ENCODE assay signal across 10 mouse cellular contexts in genomic region chr16:18377203-18377602, GRCm38 (mm10). TPM values are rescaled to one million over a fixed set of nuclear protein-coding genes. Genes with fewer than 3 reads are reported as not detected.
A peak's percentile ranks its signal among the peaks of the same experiment; 100 is the strongest.
DNase-seq lines count a peak whose midpoint lies in the region; ATAC-seq and TF ChIP-seq lines count a peak whose summit lies in the region.
"Had no signal": no experiment of that assay in that cellular context is flagged by ENCODE, and none has a peak within 500 bp of the region (broad histone marks: within the 10 kb centered on the region; RNA-seq: fewer than 3 reads in every experiment).

No protein-coding gene starts in this region.

- no peak overlapping the region for H3ac ChIP-seq in myocyte (ENCODE audit: control insufficient read depth, insufficient read length)

- H3K79me2 ChIP-seq in myocyte (ENCODE audit: control insufficient read depth, insufficient read depth): no peaks in the 10 kb centered on the region

- WGBS in midbrain, embryonic 12.5 days: 14% methylated on average over 3 of the region's 3 CpGs
- 23% methylated on average over 3 of the region's 3 CpGs for WGBS in midbrain, postnatal 0 days

- no peaks in the 10 kb centered on the region for H3K27me3 ChIP-seq in midbrain, embryonic 12.5 days
- no peaks in the 10 kb centered on the region for H3K27me3 ChIP-seq in midbrain, postnatal 0 days (ENCODE audit: insufficient read depth, low read length)
- H3K27me3 ChIP-seq in myocyte (ENCODE audit: control insufficient read depth, insufficient read depth, insufficient read length): no peaks in the 10 kb centered on the region

- no peak for TF ChIP-seq POLR2A in myocyte (IDR thresholded peaks at IDR 0.05; ENCODE audit: insufficient read length, low read depth)

- H3K9ac ChIP-seq in midbrain, embryonic 12.5 days (replicated peaks): 0 out of 2 replicates have a peak overlapping the region, but pooled peaks have one; percentile 6
- no peak overlapping the region for H3K9ac ChIP-seq in midbrain, postnatal 0 days (replicated peaks; ENCODE audit: low read length, poor library complexity, severe bottlenecking)

- H3K27ac ChIP-seq in midbrain, embryonic 12.5 days (replicated peaks): peak overlapping the region; percentile 30
- H3K27ac ChIP-seq in midbrain, postnatal 0 days (ENCODE audit: low read depth, low read length): no peak overlapping the region

- H3K4me3 ChIP-seq in midbrain, embryonic 12.5 days: no peak overlapping the region
- H3K4me3 ChIP-seq in midbrain, postnatal 0 days (ENCODE audit: low read depth, low read length): no peak overlapping the region
- H3K4me3 ChIP-seq in myocyte: no peak overlapping the region

- DNase-seq in embryo, embryonic 10 days (ENCODE audit: low spot score): peak; percentile 56
- DNase-seq in embryo, embryonic 9.5 days (ENCODE audit: extremely low spot score): no peak
- no peak for DNase-seq in midbrain, postnatal 0 days (ENCODE audit: low spot score)
- peak; percentile 77 for DNase-seq in kidney, adult 9 months
- DNase-seq in gastrocnemius, adult 8-10 months (ENCODE audit: low spot score in 2 of 2): no peak
- DNase-seq in left cerebral cortex, adult 9 months (ENCODE audit: low spot score in 2 of 2): no peak
- DNase-seq: adrenal gland, adult 8-10 months; cerebellum, postnatal 25 days had no signal

- no peak for ATAC-seq in midbrain, embryonic 12.5 days (ENCODE audit: low FRiP score, low read depth)
- no peak for ATAC-seq in midbrain, postnatal 0 days (ENCODE audit: low FRiP score)

- H3K36me3 ChIP-seq in midbrain, embryonic 12.5 days: no peaks in the 10 kb centered on the region
- H3K36me3 ChIP-seq in midbrain, postnatal 0 days (ENCODE audit: insufficient read depth, low read length): no peaks in the 10 kb centered on the region
- no peaks in the 10 kb centered on the region for H3K36me3 ChIP-seq in myocyte (ENCODE audit: control insufficient read depth, insufficient read depth)

- H3K4me2 ChIP-seq in midbrain, embryonic 12.5 days (replicated peaks): no peak overlapping the region
- no peak overlapping the region for H3K4me2 ChIP-seq in midbrain, postnatal 0 days (ENCODE audit: low read depth, low read length, poor library complexity, severe bottlenecking)
- H3K4me2 ChIP-seq in myocyte (ENCODE audit: low read depth): no peak overlapping the region

- no peaks in the 10 kb centered on the region for H3K9me3 ChIP-seq in midbrain, embryonic 12.5 days
- H3K9me3 ChIP-seq in midbrain, postnatal 0 days (ENCODE audit: low read length): no peaks in the 10 kb centered on the region

- H3K4me1 ChIP-seq in midbrain, embryonic 12.5 days: peaks cover 51% of the 10 kb centered on the region
- peaks cover 4% of the 10 kb centered on the region; the same call in 1 of the 2 replicates for H3K4me1 ChIP-seq in midbrain, postnatal 0 days (ENCODE audit: insufficient read depth, low read length)

- TF ChIP-seq CTCF in midbrain, postnatal 0 days (IDR thresholded peaks at IDR 0.05): no peak

TF ChIP-seq in myocyte, 11 proteins besides CTCF, POLR2A, EP300 and RAD21:
- TF ChIP-seq MYOG (IDR thresholded peaks at IDR 0.05; ENCODE audit: control insufficient read depth in 1 of 3, insufficient read depth in 1 of 3, insufficient read length in 2 of 3, low read depth in 2 of 3) (no peak), TCF3 (IDR thresholded peaks at IDR 0.05; ENCODE audit: insufficient read length, low read depth) (no peak), USF1 (IDR thresholded peaks at IDR 0.05; ENCODE audit: low read depth) (peak; percentile 32), E2F4 (IDR thresholded peaks at IDR 0.05; ENCODE audit: insufficient read depth) (no peak)

RNA-seq across cellular contexts. Expression of gene Arvcf, which starts 29.2 kb away (rescaled TPM):
- 129 and 134 TPM in 2 replicates for polyA plus RNA-seq in midbrain, embryonic 12.5 days (2016; fragmentation: Nextera tagmentation; extraction: Ambion mirVana)
- total RNA-seq in midbrain, postnatal 0 days (2014; rRNA removed): 161 and 219 TPM in 2 replicates
- 54.5 and 60.6 TPM in 2 replicates for polyA plus RNA-seq in midbrain, postnatal 0 days (2015; fragmentation: Nextera tagmentation; extraction: Ambion mirVana)
- 7.6 TPM for polyA plus RNA-seq in myocyte (2012; fragmentation: generic; extraction: Trizol)
- total RNA-seq in gastrocnemius, adult 8-10 months (2022): 10 to 100 TPM in 2 of 4 experiments, 1 to 10 TPM in 2; 7.8 to 12.7 (median 9.9) TPM

RNA-seq across cellular contexts. Expression of gene Tango2, which starts 29.3 kb away (rescaled TPM):
- 48.2 and 49.7 TPM in 2 replicates for polyA plus RNA-seq in midbrain, embryonic 12.5 days (2016; fragmentation: Nextera tagmentation; extraction: Ambion mirVana)
- 40.3 and 44.1 TPM in 2 replicates for total RNA-seq in midbrain, postnatal 0 days (2014; rRNA removed)
- 88.0 and 94.8 TPM in 2 replicates for polyA plus RNA-seq in midbrain, postnatal 0 days (2015; fragmentation: Nextera tagmentation; extraction: Ambion mirVana)
- polyA plus RNA-seq in myocyte (2012; fragmentation: generic; extraction: Trizol): 22.2 TPM
- 10 to 100 TPM; 29.9 to 53.4 (median 43.1) TPM for total RNA-seq in gastrocnemius, adult 8-10 months (2022)

RNA-seq across cellular contexts. Expression of gene Txnrd2, which starts 49.0 kb away (rescaled TPM):
- polyA plus RNA-seq in midbrain, embryonic 12.5 days (2016; fragmentation: Nextera tagmentation; extraction: Ambion mirVana): 22.5 and 23.8 TPM in 2 replicates
- 13.3 and 22.9 TPM in 2 replicates for total RNA-seq in midbrain, postnatal 0 days (2014; rRNA removed)
- 38.3 and 42.6 TPM in 2 replicates for polyA plus RNA-seq in midbrain, postnatal 0 days (2015; fragmentation: Nextera tagmentation; extraction: Ambion mirVana)
- polyA plus RNA-seq in myocyte (2012; fragmentation: generic; extraction: Trizol): 21.3 TPM
- total RNA-seq in gastrocnemius, adult 8-10 months (2022): 10 to 100 TPM; 17.2 to 23.5 (median 21.3) TPM

RNA-seq across cellular contexts. Expression of gene Comt, which starts 49.4 kb away (rescaled TPM):
- 54.9 and 60.1 TPM in 2 replicates for polyA plus RNA-seq in midbrain, embryonic 12.5 days (2016; fragmentation: Nextera tagmentation; extraction: Ambion mirVana)
- total RNA-seq in midbrain, postnatal 0 days (2014; rRNA removed): 62.3 and 74.6 TPM in 2 replicates
- 95.0 and 103 TPM in 2 replicates for polyA plus RNA-seq in midbrain, postnatal 0 days (2015; fragmentation: Nextera tagmentation; extraction: Ambion mirVana)
- polyA plus RNA-seq in myocyte (2012; fragmentation: generic; extraction: Trizol): 93.6 TPM
- 10 to 100 TPM; 36.7 to 39.9 (median 38.5) TPM for total RNA-seq in gastrocnemius, adult 8-10 months (2022)

Comparison
In these comparisons a context has a peak if more than half of its experiments do, and no peak if none do; other contexts are left out.
1. DNase-seq: peak in embryo, embryonic 10 days (single experiment) and kidney, adult 9 months (single experiment); none in embryo, embryonic 9.5 days (single experiment), midbrain, postnatal 0 days (single experiment), gastrocnemius, adult 8-10 months (0 of 2) and left cerebral cortex, adult 9 months (0 of 2).